Mouse (Mus musculus) left cerebral cortex, adult 8-10 months (tissue): ENCODE measurements around the gene Fam189a1. TPM values are rescaled to one million over a fixed set of nuclear protein-coding genes. Genes with fewer than 3 reads are reported as not detected.

ENCODE experiments used
- DNase-seq, 2 experiments: peaks; one replicate each; pipeline ENCODE4 v3.0.0; 2022; ENCODE audit warnings: low spot score in 2 of 2
- total RNA-seq, 4 experiments: library from RNA; stranded (reverse); gene quantifications; 2 replicates each; pipeline ENCODE4 v1.2.4; 2022

The Fam189a1 gene
- total RNA-seq, 4 experiments from 2014 or later, result 43.0 to 54.1 (median 47.7) TPM

DNA sequence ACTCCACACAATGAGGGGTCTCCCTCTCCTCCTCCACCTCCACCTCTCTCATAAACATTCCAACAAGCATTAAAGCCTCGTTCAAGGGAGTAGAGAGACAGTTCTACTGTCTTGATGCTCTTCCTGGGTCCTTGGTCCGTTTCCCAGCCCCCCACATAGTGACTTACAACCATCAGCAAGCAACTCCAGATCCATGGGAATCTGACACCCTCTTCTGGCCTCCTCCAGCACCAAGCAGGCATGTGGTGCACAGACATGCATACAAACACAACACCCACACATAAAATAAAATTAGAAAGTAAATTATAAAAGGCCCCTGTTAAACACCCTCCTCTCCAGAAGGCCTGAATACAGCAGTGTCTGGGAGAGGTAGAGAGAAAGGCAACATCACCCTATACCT, 317.1 kb downstream of the Fam189a1 start:
- DNase-seq, result no peak

DNA sequence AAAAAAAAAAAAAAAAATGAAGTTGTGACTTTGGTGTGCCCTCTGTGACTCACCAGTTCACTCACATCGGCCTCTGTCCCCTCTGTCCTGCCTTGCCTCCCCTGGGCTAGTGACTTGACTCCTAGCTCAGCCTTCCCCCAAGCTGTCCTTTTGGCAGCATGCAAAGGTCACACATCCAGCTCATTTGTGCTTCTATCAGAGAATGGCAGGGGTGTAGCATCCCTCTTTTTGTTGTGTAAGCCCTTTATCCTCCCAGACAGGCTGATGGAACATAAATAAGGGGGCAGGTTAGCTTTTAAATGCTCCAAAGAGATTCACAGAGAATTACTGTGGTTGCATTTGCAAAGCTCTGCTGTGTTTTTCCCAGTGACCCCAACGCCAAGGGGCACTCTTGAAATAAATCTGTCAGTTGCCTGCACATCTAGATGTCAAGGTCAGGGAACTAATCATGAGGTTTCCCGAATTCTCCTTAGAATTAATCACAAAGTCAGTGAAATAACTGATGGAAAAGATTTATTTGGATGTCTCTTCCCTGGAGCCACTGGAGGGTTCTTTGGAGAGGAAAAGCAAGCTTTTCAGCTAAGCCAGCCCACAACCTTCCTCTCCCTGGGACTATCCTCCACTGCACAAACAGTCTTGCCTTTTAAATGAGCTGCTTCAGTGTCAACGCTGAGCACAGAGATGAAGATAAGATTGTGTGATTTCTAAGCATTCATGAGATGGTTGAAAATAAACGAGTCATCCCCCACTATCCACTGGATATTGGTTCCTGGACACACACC, 326.0 kb downstream of the Fam189a1 start:
- DNase-seq, result no peak

DNA sequence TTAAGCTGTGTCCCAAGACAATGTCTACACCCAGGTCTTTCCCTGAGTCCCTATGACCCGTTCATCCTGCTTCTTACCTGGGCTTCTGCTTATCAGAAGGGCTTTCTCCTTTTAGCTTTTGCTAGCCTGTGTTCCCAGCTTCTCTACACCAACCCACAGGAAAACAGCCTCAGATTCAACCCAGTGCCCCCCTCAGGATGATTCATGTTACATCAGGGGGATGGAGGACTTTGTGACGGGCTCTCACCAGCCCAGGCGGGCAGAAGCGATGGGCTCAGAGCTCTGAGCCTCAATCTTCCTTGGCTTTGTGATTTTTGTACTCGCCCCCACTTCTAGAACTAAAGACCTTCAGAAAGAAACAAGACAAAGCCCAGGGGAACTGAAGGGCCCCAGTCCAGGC, 335.3 kb downstream of the Fam189a1 start:
- DNase-seq, result no peak

DNA sequence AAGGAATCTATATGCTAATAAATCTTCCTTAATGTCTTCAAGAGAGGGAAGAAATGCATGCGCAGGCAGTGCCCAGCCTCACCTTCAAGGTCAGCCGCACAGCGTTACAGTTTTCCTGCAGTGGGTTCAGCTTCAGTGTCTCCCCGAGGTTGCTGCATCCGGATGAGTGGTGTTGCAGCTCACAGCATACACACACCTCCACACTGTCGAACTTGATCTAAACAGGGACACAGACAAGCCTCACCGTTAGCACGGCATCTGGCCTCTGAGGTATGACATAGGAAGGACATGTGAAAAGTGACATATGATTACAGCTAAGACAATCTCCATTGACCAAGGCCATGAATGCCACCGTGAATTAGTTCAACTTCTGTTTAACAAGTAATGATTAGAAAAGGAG, 336.7 kb downstream of the Fam189a1 start:
- DNase-seq, result no peak

DNA sequence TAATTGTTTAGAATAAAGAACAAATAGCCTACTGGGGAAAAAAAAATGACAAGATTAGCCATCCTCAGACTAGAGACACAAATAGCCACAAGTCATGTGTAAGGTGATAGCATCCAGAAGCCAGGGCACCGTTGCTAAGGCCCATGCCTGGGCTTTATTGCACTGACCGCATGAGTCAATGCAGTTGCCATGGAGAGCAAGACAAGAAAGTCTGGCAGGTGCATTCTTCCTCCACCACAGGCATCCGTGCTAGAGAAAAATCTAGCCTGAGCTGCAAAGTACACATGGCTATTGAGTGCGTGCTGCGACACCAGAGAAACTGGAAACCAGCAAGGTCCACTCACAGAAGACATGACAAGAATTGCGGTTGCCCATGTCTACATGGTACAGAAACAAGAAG, 347.5 kb downstream of the Fam189a1 start:
- no peak for DNase-seq

DNA sequence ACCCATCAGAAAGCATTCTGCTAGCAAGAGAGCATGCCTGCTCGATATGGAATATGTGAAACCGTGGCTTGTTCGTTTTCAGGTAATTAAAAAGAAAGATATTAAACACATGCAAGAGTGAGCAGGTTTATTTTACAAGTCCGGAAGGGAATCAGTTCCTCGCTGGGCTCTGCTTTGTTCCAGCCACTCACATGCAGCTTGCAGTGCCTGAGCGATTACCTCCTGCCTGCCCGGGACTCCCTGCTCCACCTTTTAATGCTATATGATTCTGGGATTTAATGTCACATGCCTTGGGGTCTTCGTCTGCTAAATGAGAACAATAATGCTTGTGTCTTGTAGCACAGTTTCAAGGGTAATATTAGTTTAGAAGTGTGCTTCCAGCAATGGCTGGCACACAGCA, 351.3 kb downstream of the Fam189a1 start:
- no peak for DNase-seq

DNA sequence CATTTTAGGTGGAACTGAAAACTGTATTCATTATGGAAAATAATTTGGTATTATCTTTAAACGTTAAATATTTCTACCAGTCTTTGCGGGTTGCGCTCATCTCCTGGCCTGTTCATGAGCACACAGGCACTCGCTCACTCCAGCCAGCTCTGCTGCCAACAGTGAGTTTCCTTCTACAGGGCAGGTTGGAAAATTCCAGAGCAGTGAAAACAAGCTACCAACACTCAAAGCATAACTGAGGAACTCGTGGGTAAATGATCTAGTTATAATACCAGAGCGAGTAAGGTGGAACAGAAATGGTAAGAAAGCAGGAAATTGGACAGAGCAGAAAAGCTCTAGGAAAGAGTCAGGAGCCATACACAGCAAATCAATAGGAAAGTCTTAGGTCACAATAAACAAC, 360.8 kb downstream of the Fam189a1 start:
- DNase-seq, result no peak

DNA sequence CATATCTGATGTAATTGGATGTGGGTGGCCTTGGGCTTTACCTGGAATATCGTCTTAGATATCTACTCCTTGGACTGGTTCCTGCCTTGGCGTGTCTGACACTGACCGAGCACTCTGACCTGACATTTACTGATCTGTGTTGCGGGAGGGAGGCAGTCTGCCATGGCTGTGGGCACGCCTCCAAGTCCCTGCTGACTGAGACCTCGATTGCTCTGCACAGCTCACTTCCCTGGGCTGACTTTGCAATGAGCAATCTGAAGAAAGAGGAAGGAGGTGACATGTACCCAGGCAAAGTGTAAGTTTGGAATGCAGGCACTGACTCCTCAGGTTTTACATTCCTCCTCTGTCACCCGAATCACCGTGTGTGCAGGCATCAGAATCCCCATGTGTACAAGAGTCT, 364.3 kb downstream of the Fam189a1 start:
- no peak for DNase-seq

DNA sequence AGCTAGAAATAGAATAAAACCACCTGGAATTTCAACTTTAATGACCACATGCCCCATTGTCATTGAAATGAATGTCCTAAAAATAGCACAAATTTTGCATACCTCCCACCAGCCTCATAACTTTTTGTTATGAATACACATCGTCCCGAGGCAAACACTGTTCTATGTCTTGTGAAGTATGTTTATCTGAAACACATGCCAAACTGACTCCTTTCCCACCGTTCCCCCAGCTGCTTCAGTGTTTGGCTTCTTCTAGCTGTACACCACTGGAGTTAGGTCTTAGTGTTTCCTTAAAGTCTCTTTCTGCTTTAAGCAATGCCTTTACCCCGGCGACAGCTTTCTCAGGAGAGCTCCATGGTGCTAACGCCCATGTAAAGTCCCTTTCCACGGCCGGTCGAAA, 365.2 kb downstream of the Fam189a1 start:
- DNase-seq, result no peak

DNA sequence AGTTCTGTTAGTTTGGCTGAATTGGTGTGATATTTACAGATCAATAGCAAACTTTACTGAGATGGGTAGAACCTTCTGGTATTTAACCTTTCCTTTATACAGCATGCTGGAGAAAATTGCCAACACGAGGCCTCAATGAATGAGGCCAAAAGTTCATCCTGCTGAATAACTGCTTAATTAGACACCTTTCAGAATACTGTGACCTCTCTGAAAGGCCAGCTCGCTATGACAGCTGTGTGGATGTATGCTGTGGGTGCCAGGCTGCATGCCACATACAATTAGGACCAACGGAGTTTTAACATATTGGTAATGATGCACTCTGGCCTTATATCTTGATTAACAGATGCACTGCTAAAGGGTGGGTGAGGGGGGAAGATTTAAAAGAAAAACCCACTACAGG, 371.3 kb downstream of the Fam189a1 start:
- DNase-seq, result no peak

DNA sequence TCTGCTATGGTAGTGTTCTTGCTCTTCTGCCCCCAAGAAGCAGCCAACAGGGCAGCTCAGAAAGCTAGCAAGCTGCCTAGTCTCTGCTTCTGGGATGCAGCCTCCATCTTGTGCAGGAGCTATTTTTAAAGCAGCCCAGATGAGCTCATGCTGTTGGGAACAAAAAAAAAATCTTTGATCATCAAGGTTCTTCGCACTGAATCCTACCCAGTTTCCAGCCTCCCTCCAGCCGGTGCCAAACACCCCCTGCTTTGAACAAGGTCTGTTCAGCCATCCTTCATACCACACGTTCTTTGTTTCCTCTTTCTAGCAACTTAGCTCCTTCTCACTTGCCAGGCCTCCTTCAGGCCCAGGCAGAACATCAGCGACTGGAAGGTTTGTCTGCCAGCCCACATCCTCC, 376.9 kb downstream of the Fam189a1 start:
- DNase-seq, result peak; percentile 32 to 85

DNA sequence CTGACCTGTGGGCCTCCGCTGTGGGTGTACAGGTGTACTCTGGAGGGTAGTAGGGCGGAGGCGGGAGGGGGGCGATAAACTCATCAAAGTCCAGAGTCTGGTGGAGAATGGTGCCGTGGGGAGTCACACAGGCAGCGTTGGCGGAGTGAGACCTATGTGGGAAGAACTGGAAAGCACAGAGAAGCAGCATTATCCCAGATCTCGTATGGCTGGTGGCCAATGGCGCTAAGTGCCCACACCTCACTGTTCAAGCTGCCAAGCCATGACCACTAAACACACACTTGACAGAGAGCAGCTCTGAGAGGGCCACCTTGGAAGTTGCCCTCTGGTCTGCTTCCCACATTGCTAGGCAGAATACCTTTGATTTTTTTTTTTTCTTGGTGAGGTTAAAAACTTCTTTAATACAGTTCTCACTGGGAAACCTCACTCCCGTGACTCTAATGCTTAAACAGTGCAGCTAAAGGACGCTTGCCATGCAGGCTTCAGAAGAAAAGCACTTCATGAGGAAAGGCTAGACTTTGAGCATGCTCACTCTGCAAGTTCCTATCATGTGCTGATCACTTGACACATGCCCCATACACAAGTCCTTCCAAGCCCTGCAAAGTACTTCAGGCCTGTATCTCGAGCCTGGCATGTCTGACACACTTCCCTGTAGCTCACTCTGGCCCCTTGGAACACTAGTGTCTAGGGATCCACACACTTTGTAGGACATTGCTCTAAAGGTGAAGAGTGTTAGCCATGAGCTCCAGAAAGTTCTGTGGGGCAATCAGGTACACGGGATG, 379.5 kb downstream of the Fam189a1 start:
- peak in 1 of 2 experiments; percentile 79 for DNase-seq

DNA sequence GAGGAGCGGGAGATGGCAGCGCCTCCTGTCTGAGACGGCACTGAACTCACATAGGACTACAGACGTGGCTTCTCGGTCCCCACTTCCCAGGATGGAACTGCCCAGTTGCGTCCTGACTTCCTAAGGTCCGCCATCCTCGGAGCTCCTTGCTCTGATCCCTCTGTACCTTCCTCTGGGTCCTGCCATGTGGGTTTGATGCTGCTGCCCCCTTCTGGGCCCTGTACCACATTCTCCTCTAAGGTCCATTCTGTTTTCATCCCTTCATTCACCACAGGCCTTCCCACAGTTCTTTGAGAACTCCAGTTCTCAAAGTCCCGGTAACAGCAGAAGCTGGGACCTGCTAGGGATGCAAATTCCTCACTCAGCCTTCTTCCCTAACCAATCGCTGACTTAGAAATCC, 382.9 kb downstream of the Fam189a1 start:
- no peak for DNase-seq

DNA sequence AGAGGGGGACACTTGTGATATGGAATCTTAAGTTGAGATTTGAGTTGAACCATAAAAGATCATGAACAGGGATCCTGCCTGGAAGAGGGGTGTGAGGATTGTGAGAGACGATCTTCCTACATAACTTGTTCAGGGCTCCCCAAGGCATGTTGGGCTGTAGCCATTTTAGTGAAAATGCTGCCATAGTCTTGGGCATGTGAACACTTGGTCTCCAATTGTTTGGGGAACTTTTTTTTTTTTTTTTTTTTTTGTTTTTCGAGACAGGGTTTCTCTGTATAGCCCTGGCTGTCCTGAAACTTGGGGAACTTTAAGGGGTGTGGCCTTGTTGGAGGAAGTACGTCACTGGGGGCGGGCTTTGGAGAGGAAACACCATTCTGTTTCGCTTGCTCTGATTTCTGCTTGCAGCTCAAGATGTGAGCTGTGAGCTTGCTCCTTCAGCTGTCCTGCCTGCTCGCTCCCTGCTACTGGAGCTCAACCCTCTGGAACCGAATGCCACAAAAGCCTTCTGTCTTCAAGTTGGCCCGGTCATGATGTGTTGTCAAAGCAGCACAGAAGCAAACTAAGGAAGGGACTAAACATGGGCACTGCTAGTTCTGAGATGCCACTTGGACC, 385.5 kb downstream of the Fam189a1 start:
- DNase-seq, result no peak

DNA sequence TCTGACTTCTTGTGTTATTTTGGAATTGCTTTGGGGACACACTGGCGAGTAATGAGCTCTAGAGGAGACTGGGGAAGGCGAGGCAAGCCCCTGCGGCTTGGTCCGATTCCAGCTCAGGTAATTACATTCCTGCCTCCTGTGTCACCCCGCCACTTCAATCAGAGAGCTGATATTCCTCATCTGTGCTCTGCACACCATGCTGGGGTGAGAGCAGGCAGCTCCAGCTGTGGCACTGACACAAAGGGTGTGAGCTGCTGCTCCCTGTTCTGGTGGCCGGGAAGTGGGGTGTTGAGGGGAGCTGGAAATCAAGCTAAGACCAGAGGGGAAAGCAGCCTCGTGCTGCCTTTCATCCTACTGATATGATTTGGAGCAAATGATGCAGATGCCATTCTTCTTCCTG, 386.6 kb downstream of the Fam189a1 start:
- DNase-seq, result no peak

DNA sequence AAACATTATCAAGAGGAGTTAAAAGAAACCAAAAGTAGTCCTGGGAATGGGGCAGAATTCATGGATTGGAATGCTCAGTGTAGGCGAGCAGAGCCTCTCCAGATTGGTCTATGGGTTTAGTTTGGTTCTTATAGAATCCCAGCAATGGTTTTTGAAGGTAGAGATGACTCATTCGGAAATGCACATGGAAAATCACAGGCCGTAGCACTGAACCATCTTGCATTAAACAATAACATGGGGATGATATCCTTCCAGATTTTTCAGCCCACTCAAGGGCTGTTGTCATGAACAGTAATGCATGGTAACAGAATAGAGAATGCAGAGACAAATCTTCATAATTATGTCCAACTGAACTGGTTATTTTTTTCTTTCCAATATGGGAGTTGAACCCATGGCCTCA, 390.8 kb downstream of the Fam189a1 start:
- no peak for DNase-seq

DNA sequence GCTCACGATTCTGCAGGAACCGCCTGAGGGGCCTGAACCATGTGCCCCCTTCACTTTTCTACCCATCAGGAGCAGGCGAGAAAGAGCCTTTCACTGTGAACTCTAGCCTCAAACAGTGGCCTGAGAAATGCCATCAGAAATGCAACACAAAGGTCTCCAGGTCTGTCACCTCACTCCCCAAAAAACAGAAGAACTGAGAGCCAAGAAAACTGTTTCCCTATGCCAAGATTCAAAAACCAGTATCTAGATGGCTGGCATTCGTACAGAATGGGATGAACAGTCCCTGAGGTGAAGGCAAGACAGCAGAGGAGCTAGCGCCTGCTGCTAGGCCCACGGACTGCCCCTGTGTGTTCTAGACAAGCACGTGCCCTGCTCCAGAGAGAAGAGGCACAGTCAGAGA, 401.2 kb downstream of the Fam189a1 start:
- no peak for DNase-seq

DNA sequence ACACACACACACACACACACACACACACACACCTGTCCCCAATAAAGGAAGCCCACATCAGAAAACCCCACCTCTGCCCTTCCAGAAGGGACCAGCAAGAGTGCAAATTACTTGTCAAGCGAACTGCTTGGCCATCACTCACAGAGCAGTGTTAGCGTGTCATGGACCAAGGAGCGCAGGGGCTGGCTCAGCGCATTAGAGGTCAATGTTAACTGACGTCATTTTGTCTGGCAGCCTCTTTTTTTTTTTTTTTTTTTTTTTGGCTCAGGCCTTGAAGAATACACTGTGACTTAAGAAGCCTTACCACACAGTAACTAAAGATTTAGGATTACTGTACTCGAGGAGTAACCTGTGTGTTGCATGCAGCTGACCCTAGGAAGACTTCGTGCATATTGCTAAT, 402.2 kb downstream of the Fam189a1 start:
- no peak for DNase-seq

DNA sequence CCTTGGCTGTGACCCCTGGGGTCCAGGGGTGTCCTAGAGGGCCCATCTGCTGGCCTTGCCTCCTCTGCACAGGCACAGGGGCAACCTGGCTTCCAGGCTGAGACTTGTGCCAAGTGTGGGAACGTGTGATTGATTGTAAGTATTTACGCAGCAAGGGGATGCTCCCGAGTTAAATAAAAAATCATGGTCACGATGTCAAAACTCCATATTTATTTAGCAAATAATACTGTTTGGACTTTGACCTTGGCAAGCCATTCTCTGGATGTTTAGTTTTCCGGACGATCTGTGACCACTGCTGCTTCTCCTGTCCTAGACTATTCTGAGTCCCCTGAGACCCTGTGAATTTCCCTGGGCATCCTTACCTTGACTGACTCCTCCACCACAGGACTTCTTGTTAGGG, 402.7 kb downstream of the Fam189a1 start:
- no peak for DNase-seq

DNA sequence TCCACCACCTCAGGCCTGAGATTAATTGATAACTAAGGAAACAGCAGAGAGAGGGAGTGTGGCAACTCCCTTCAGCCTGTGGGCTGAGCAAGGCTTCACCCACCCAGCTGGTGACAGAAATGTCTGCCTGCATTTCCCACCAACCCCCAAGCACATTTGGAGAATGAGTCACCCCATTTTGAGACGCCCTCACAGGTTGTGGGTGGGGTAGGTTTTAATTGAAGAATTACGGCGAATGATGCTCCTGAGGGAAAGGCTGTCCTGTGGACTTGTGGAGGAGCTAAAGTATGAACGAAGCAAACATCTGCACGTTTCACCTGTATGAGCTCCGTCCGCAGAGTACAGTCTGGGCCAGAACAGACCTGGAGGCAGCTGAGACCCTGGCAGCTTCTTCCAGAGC, 404.2 kb downstream of the Fam189a1 start:
- peak; percentile 51 to 83 for DNase-seq

DNA sequence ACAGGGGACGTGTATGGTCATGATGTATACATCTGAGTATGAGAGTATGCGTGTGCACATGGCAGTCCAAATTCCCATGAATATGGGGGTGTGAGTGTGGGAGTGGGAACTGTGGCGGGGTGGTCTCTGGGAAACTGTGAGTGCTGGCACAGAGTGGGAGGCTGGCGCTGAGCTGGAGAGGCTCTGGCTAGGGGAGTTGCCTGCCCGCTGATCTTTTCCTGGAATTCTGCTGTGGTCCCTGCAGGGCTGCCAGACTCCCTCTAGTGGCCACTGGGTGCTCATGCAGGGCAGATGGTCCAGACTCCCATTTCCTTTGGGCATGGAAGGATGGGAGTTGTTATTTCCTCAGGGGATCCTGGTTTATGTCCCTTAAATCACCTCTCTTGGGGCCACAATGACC, 404.9 kb downstream of the Fam189a1 start:
- DNase-seq, result peak; percentile 45 to 64

DNA sequence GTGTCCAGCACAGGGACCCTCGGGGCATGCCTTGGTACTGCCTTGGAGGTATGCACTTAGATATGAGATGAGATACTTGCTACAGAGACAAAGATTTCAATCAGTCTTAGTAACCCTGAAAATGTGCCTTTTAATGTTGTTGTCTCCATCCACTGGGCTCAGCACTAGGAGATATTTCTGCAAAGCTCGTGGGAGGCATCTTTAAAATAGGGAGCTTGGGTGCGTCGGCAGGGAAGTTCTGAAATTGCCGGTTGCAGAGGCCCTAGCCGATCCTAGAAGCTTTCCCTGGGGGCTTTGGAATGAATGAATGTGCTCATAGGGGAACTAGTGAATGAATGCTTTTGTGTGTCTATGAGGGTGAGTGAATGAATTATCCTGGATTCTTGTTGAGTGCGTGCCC, 412.8 kb downstream of the Fam189a1 start:
- DNase-seq, result no peak
